Mouse (Mus musculus) forebrain, postnatal 0 days (tissue): ENCODE data around the gene Sdad1. TPM values are rescaled to one million over a fixed set of nuclear protein-coding genes. Genes with fewer than 3 reads are reported as not detected.
A peak's percentile ranks its signal among the peaks of the same experiment; 100 is the strongest.
"Not testable (repeated sequence)": the region's sequence is repeated elsewhere in the genome, so short reads cannot be mapped to it uniquely, and the experiment has no call there.

ENCODE experiments used
- ATAC-seq: fragments of 200-750 bp; cut with Nextera tagmentation; 2 replicates; pipeline ENCODE4 v1.8.0; 2017; ENCODE audit warnings: mild to moderate bottlenecking, moderate library complexity
- DNase-seq: peaks from one replicate; pipeline ENCODE4 v3.0.0-alpha.2; 2015
- H3K27ac ChIP-seq: fragments of 300-500 bp; sonication (generic); 2 replicates; pipeline ENCODE4 v1.5.1; 2014; ENCODE audit warnings: low read depth, mild to moderate bottlenecking, antibody characterized with exemption, low read length, moderate library complexity, mixed read lengths
- H3K27me3 ChIP-seq: fragments of 300-500 bp; sonication (generic); 2 replicates; pipeline ENCODE4 v1.6.1; 2014; ENCODE audit warnings: mild to moderate bottlenecking, low read length, mixed read lengths; ENCODE audit not compliant: insufficient read depth
- H3K36me3 ChIP-seq: fragments of 300-500 bp; sonication (generic); 2 replicates; pipeline ENCODE4 v1.6.1; 2014; ENCODE audit warnings: mild to moderate bottlenecking, moderate library complexity; ENCODE audit not compliant: insufficient read depth
- H3K4me1 ChIP-seq: fragments of 300-500 bp; sonication (generic); 2 replicates; pipeline ENCODE4 v1.6.1; 2014; ENCODE audit warnings: antibody characterized with exemption; ENCODE audit not compliant: insufficient read depth
- H3K4me2 ChIP-seq: fragments of 300-500 bp; sonication (generic); 2 replicates; pipeline ENCODE4 v1.6.1; 2014; ENCODE audit warnings: low read depth, mild to moderate bottlenecking, moderate library complexity
- H3K4me3 ChIP-seq: fragments of 300-500 bp; sonication (generic); 2 replicates; pipeline ENCODE4 v1.5.1; 2014; ENCODE audit warnings: low read depth, low read length, mixed read lengths
- H3K9ac ChIP-seq: fragments of 300-500 bp; sonication (generic); 2 replicates; pipeline ENCODE4 v1.6.1; 2014; ENCODE audit warnings: mild to moderate bottlenecking
- H3K9me3 ChIP-seq: fragments of 300-500 bp; sonication (generic); 2 replicates; pipeline ENCODE4 v1.6.1; 2016; ENCODE audit warnings: low read length
- CTCF ChIP-seq: sonication (generic); IDR thresholded peaks from 2 replicates; pipeline ENCODE4 v1.5.1; 2016; ENCODE audit warnings: antibody characterized with exemption, control low read depth, low read depth
- WGBS: fragments of 180-500 bp; shearing (Covaris S2); extraction: QIAGEN DNeasy Blood & Tissue Kit; methylation state at CpG from one replicate; pipeline ENCODE4 v1.1.7; 2014; 5-methylcytosine and 5-hydroxymethylcytosine counted together
- polyA plus RNA-seq: library from polyadenylated mRNA; unstranded; fragments of >200 nt; fragmentation: Nextera tagmentation; extraction: Ambion mirVana; gene quantifications from 2 replicates; pipeline ENCODE4 v1.2.1, GENCODE M21; 2015
- total RNA-seq: library from RNA; depleted of rRNA; stranded (reverse); fragments of >200 nt; gene quantifications from 2 replicates; pipeline ENCODE4 v1.2.3, GENCODE M21; 2014; rRNA removed

Sdad1 gene
- total RNA-seq, result 22.5 and 32.0 TPM in 2 replicates
- 21.6 and 27.9 TPM in 2 replicates for polyA plus RNA-seq

DNA sequence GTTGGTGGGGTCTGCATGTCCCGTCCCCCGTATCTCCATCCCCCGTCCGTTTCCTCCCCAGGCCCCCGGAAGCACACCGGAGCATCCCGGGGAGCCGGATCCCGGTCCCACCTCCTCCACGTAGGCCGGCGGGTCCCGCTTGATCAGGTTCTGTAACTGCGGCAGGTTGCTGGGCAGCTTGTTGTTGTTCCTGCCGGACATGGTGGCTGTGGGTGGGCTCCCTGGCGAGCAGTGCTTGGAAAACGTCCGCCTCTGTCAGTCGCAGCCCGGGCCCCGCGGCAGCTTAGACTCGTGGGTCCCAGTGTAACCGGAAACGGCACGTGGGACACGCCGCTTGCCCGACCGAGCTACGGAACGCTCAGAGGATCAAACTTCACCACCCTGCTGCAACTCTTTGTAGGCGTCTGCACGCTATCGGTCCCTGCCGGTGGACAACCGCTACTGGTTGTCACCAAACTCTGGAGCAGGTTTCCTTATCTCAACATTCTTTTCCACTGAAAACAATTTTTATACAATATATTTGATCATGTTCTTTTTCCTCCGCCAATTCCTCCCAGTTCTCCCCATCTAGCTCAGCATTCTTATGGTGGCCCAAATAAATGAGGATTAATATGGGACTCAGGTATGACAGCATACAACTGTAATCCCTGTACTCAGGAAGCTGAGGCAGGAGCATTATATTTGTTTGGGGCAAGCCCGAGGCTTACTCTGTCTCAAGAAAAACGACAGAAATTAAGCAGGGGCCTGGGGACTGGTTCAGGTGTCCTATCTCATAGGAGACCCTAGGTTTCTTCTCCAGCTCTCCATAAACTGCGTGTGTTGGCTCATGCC, at the start of gene Sdad1:
Gene Sdad1 (minus strand): TSS at position 799 of the 831 bp plus-strand sequence.
- peak; percentile 97 for DNase-seq
- Histone ChIP-seq H3K4me3 (peak within 1 kb of the TSS; percentile 62), H3K4me1 (peaks cover 12% of the 10 kb centered on the region; the same call in 1 of the 2 replicates), H3K27me3 (no peaks in the 10 kb centered on the region), H3K9ac (peak within 1 kb of the TSS; percentile 73), H3K27ac (peak within 1 kb of the TSS; percentile 79), H3K9me3 (no peaks in the 10 kb centered on the region), H3K36me3 (peaks cover 8% of the 10 kb centered on the region), H3K4me2 (peak within 1 kb of the TSS; percentile 60)
- peak; percentile 87 for TF ChIP-seq CTCF
- ATAC-seq, result peak; percentile 98
- WGBS, result 3% methylated on average over 41 of the region's 41 CpGs

DNA sequence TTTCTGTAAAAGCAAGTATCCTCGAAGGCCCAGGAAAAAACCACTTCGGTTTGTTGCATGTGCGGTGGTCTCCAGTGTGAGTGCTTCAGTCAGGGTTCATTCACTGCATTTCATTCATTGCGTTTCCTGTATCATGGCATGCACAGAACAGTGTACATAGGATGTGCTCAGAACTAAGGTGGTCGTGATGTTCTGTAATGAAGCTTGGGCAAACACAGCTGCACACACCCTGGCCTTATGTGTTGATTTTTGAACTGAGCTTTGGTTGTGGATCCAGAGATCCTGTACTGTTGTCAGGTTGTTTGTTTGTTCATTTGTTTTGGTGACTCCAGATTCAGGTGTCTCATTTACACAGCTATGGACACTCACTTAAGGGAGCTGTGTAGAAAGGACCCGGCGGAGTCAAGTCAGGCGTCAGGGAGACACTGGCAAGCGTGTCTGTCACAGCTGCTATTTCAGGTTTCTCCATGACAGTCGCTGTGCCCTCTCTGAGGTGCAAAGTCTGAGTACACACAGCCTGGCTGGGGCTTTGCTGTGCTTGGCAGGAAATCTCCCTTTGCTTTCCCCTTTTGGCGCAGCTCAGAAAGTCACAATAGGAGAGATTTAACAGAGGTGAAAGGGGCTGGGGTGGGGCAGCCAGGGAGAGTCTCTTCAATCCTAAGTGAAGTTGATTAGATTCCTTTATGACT, 48.6 kb upstream of the Sdad1 start:
- Histone ChIP-seq H3K27ac (no peak overlapping the region), H3K4me1 (no peaks in the 10 kb centered on the region), H3K9ac (no peak overlapping the region), H3K4me3 (no peak overlapping the region), H3K27me3 (no peaks in the 10 kb centered on the region), H3K36me3 (no peaks in the 10 kb centered on the region), H3K4me2 (no peak overlapping the region), H3K9me3 (no peaks in the 10 kb centered on the region)
- TF ChIP-seq CTCF, result no peak
- no peak for ATAC-seq
- WGBS, result 70% methylated on average over 11 of the region's 11 CpGs
- no peak for DNase-seq

DNA sequence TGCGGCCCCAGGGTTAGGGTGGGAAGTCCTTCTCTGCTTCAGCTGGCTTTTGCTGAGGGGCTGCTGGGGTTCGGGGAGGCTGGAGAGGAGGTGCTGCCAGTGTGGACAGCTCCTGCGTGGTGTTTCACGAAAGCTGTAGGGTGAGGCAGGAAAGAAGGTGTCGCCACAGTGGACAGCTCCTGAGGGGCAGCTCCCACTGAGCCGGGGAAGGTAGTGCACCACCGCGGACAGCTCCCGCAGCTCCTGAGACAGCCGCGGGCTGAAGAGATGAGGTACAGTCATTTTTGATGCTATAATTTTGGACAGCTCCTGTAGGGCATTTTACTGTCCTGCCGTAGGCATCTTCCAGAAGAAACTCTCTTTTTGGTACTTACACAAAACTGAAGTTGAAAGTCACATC, 47.8 kb upstream of the Sdad1 start:
- no peak overlapping the region for H3K4me2 ChIP-seq
- no peak for ATAC-seq
- no peak for TF ChIP-seq CTCF
- H3K27me3 ChIP-seq, result no peaks in the 10 kb centered on the region
- no peak overlapping the region for H3K9ac ChIP-seq
- H3K4me1 ChIP-seq, result no peaks in the 10 kb centered on the region
- no peaks in the 10 kb centered on the region for H3K36me3 ChIP-seq
- no peaks in the 10 kb centered on the region for H3K9me3 ChIP-seq
- H3K4me3 ChIP-seq, result no peak overlapping the region
- no peak for DNase-seq
- 68% methylated on average over 12 of the region's 12 CpGs for WGBS
- H3K27ac ChIP-seq, result no peak overlapping the region

DNA sequence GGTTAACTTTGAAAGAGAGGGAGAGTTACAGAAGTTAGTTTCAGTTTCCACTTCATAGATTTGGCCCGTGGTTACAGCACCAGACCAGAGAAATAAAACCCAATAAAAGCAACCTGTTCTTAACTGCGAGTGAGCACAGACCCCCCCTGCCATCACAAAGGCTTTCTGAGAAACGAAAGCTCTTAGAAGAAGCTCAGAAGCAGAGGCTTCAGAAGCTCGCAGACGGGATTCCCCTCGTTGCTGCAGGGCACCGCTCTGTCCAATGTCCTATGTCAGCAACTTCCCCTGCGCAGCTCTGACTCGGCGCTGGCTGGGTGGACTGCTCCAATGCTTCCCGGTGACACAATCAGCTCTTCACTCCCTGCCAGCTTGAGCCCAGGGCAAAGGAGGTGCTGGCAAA, 43.2 kb upstream of the Sdad1 start:
- H3K36me3 ChIP-seq, result no peaks in the 10 kb centered on the region
- no peaks in the 10 kb centered on the region for H3K4me1 ChIP-seq
- 49% methylated on average over 11 of the region's 11 CpGs for WGBS
- ATAC-seq (no peak; the same call in 1 of the 2 replicates), DNase-seq (no peak)
- TF ChIP-seq CTCF, result no peak
- no peak overlapping the region for H3K9ac ChIP-seq
- 0 out of 2 replicates have a peak overlapping the region, but pooled peaks have one; percentile 5 for H3K4me3 ChIP-seq
- H3K27ac ChIP-seq, result no peak overlapping the region
- no peaks in the 10 kb centered on the region for H3K27me3 ChIP-seq
- H3K4me2 ChIP-seq, result peak overlapping the region; percentile 26
- H3K9me3 ChIP-seq, result no peaks in the 10 kb centered on the region

DNA sequence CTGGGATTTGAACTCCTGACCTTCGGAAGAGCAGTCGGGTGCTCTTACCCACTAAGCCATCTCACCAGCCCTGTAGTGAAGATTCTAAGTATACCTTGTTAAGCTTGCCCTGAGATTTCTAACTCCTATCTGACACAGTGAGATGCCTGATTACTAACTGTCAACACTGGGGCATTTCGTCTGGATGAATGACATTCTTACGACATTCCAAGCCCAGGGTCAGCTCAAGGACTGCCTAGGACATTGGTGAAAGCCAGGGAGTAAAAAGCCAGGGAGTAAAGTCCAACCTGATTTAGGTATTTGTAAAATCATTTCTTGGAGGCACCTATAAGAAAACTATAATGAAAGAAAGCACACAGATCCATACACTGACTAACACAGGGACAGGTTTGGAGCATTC, 42.4 kb upstream of the Sdad1 start:
- not testable (repeated sequence) for H3K9me3 ChIP-seq, H3K36me3 ChIP-seq, H3K27ac ChIP-seq, H3K9ac ChIP-seq, H3K4me2 ChIP-seq, ATAC-seq, H3K4me3 ChIP-seq, H3K4me1 ChIP-seq, H3K27me3 ChIP-seq, DNase-seq
- 88% methylated on average over 4 of the region's 4 CpGs for WGBS

DNA sequence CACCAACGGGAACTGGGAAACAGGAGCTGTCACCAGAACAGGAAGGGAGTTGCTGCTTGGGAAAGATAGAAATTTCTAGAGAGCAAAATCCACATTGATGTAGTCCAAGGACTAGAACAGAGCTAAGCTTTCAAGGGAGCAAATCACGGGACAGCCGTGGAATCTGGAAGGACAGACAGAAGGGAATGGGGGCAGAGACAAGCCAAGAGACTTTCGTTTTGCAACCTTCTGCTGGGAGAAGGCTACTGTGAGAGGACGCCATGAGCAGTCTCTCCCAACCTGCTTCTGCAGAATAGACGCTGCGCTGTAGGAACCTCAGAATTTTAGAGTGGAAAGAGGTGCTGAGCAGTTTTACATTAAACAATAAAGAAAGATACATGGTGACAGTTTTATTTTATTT, 39.5 kb upstream of the Sdad1 start:
- no peak overlapping the region for H3K9ac ChIP-seq
- no peak overlapping the region for H3K4me2 ChIP-seq
- no peaks in the 10 kb centered on the region for H3K9me3 ChIP-seq
- WGBS, result 85% methylated on average over 7 of the region's 7 CpGs
- no peak overlapping the region for H3K4me3 ChIP-seq
- ATAC-seq (no peak), DNase-seq (no peak)
- no peaks in the 10 kb centered on the region for H3K36me3 ChIP-seq
- no peak for TF ChIP-seq CTCF
- no peak overlapping the region for H3K27ac ChIP-seq
- H3K27me3 ChIP-seq, result no peaks in the 10 kb centered on the region
- H3K4me1 ChIP-seq, result no peaks in the 10 kb centered on the region
